Mouse (Mus musculus) R1 (cell line): ENCODE results near the gene Anapc16.

Source experiments
- DNase-seq: peaks from one replicate; pipeline ENCODE4 v3.0.0-alpha.2; 2018; ENCODE audit warnings: low read depth, low spot score

Gene Anapc16

DNA sequence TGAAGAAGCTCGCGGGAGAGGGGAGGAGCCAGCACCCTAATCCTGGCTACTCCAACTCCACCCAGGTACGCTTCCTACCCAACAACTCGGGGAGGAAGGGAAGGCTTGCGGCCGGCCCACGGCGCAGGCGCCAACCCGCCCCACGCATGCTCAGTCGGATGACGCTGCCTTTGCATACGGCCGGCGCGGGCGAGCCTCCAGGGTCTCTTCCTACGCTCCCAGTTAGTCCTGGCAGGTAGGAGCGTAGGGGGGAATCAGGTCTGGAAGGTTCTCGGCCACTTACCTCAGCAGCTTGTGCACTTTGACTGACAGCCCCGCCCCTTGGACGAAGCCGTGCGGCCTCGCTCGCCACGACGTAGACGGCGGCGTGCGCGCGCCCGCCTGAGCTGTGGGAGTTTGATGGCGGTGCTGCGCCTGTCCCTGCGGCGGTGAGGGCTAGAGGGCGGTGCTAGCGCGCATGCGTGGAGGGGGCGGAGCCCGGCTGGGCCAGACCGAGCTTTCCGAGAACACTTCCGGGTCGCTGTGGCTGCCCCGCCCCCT lies at the start of gene Anapc16, which contains the start of gene Ascc1:
Anapc16 (minus strand) TSS at position 463 of the 540 bp plus-strand sequence.
Ascc1 (plus strand) TSS at position 133 of the 540 bp plus-strand sequence.
- peak; percentile 97 for DNase-seq

- DNase-seq: peak; percentile 67
Observed at GRCm38 (mm10) chr10:60050581-60050980, 47.6 kb upstream of the Anapc16 start.

GRCm38 (mm10) chr10:60046696-60047095 lies 43.8 kb upstream of the Anapc16 start:
- DNase-seq: no peak

- DNase-seq: no peak
Observed at GRCm38 (mm10) chr10:60042350-60042922, 39.5 kb upstream of the Anapc16 start.

- DNase-seq: no peak
Observed at GRCm38 (mm10) chr10:60035744-60036143, 32.8 kb upstream of the Anapc16 start.

- no peak for DNase-seq
Observed at GRCm38 (mm10) chr10:60034621-60035020, 31.7 kb upstream of the Anapc16 start.

DNA sequence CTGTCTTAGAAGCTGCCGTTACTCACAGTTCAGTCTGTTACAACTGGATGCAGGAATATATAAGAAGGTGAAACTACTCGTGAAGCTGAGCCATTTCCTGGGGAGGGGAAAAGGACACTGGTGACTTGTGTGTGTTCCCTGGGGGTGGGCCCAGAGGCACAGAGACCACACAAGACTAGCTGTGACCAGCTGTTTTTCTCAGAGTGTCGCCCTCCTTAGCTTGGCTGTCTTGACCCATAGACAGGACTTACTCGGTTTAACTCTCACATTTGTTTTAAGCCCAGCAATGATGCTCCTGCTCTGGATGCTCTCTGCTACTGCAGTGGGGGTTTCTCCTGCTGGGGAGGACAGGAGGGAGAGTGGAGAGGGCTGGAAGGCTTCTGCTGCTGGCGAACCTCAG lies 30.1 kb upstream of the Anapc16 start:
- no peak for DNase-seq

- peak; percentile 86 for DNase-seq
Observed at GRCm38 (mm10) chr10:60032622-60033021, 29.7 kb upstream of the Anapc16 start.

DNA sequence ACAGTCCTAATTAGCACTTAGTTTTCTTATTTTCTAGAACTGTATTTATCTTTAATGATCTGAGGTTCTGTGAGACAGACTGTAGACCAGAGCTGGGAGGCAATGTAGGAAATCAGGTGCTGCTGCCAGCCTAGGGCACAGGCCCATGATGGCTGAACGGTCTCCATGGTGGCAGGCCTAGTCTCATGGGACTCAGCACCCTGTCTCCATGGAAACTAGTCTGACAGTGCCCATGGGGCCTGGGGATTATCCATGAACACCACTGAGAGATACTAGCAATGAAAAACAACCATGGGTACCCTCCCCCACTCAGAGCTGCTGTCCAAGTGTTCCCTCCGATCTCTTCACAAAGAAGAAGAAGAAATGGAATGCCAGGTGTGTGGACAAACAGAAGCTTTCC lies 29.1 kb upstream of the Anapc16 start:
- DNase-seq: peak; percentile 72

DNA sequence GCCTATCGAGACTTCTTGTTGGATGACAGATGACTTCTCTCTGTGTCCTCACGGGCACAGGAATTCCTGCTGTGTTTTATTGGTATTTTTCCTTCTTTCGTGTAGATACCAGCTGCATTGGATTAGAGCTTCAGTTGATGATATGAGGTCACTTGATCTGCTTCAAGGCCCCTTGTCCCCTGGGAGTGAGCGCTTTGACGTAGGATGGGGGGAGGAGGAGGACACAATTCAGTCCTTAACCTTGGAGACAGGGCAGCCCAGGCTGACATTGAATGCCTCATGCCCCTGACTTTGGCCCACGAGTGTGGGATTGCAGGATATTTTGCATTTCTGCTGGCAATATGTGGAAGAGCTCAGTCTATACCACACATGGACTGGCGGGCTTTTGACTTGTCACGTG lies 28.6 kb upstream of the Anapc16 start:
- DNase-seq: no peak

- DNase-seq: peak; percentile 81
Observed at GRCm38 (mm10) chr10:60029387-60029786, 26.5 kb upstream of the Anapc16 start.

GRCm38 (mm10) chr10:60028979-60029378 lies 26.0 kb upstream of the Anapc16 start:
- DNase-seq: no peak

GRCm38 (mm10) chr10:60028181-60028580 lies 25.2 kb upstream of the Anapc16 start:
- peak; percentile 30 for DNase-seq

GRCm38 (mm10) chr10:60027619-60028084 lies 24.7 kb upstream of the Anapc16 start:
- DNase-seq: no peak

- DNase-seq: no peak
Observed at GRCm38 (mm10) chr10:60026759-60027395, 23.9 kb upstream of the Anapc16 start.

- no peak for DNase-seq
Observed at GRCm38 (mm10) chr10:60023751-60024150, 20.8 kb upstream of the Anapc16 start.

DNA sequence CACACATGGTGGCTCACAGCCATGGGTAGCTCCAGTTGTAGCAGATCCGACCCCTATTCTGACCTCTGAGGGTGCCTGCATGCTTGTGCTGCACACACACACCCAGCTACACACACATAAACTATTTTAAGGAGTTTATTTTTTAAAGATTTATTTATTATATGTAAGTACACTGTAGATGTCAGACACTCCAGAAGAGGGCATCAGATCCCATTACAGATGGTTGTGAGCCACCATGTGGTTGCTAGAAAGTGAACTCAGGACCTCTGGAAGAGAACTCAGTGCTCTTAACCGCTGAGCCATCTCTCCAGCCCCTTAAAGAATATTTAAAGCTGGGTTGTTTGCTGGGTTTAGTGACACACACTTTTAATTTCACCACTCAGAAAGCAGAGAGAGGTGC lies 16.4 kb upstream of the Anapc16 start:
- no peak for DNase-seq

GRCm38 (mm10) chr10:60016223-60016622 lies 13.3 kb upstream of the Anapc16 start:
- no peak for DNase-seq

- no peak for DNase-seq
Observed at GRCm38 (mm10) chr10:60009115-60009514, 6.2 kb upstream of the Anapc16 start.

DNA sequence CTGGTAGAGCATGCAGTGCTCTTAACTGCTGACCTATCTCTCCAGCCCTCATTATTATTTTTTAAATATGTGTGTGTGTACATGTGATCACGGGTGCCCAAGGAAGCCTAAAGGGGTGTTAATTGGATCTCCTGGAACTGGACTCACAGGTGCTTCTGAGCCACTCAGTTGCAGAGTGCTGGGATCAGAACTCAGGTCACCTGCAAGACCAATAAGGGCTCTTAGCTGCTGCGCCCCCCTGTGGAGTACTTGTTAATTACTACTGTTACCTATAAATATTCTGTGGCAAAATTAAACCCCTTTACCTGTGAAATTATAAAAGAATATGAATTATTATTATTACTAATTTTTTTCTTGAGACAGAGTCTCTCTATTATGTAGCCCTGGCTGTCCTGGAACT lies 2.3 kb upstream of the Anapc16 start:
- DNase-seq: peak; percentile 52

DNA sequence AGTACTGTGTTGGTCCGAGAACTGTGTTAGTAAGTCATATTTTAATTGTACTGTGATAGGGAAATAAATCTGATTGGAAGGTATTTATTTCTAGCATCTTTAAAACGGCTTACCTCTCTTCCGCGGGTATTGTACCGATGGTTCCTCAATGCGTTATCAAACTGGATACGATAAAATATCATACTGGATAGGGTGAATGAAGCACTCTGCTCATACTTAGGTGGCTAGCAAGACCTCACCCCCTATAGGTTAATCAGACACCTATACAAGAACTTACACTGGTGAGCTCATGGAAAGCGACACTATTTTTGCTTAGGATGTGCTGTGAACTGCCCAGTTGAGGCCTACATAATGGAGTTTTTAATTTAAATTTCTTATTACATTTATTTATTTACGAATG lies 912 bp upstream of the Anapc16 start:
- no peak for DNase-seq

DNA sequence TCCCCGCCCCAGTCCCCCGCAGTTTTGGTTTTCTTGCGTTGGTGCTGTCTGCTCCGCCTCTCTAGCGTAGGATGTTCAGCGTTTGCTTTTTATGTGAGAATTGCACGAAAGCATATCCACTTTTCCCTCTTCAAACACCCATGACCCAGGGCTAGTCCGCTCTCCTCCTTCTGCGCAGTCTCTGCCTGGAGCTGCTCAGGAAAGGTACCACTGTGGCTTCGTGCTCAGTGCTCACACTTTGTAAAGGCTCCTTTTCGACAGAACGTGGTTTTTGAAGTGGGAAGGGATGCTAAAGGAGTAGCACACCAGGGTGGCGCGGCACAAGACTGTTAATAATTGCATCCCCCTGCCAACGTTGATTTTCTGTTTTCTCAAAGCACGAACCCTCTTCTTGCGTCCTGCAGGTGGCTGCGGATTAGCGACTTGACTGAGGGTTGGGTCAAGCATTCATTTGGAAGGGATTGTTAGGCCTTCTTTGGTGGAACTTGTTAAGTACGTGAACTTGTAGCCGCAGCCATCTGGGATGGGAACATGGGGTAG lies 348 bp upstream of the Anapc16 start:
- DNase-seq: no peak

DNA sequence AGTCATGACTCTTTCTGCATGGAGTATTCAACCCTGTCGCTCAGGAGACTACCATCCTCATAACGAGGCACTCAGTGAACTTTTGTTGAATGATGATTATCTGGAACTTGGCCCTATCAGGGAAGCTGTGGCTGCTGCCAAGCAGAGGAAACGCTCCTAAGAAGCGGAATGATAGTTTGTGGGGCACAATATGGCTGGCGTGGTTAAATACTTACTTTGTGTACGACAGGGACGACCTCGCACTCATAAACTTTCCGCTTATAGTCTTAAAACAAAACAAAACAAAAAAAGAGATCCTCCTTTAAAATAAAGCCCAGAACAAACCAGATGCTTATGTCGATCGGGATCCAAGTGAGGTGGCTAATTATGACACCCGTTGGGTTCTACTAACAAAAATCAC lies 732 bp downstream of the Anapc16 start:
- DNase-seq: no peak
